Mouse (Mus musculus) embryo, embryonic 10 days (tissue): ENCODE results near the gene Ctnnd2.

Source experiments
- DNase-seq: peaks from one replicate; pipeline ENCODE4 v3.0.0-alpha.2; 2015; ENCODE audit warnings: low spot score

Gene Ctnnd2

DNA sequence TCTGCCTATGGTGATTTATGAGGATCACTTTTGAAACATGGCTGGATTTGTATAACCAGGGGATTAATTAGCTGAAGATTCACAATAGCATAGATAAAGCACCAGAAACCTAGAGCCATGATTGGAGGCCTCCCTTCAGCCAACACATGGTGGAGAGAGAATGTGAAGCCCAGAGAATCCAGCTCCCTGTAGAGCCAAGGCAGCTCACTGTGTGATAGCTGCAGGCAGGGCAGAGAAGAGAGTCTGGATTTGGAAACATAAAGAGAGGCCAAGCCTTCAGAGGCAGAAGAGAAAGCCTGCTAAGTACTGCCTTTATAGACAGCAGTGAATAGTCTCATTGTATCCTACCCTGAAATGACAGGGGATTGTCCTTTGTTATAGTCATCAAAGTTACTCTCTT, 340.7 kb downstream of the Ctnnd2 start:
- no peak for DNase-seq

DNA sequence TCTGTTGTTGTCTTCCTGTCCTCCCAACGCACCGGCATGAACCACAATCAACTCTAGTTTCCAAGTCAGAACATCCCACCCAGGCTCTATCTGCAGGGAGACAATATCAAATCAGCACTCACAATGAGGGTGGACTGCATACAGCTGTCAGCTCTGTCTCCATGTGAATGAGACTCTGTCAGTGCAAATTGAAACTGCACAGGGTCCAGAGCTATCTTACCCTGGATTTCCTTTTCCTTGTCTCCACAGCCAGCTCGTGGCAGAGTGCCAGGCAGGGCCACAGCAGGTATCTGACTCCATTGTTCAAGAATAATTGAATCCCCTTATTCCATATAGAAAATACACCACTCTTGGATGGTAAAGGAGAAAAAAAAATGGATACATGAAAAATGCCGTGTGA, 343.0 kb downstream of the Ctnnd2 start:
- DNase-seq = no peak

DNA sequence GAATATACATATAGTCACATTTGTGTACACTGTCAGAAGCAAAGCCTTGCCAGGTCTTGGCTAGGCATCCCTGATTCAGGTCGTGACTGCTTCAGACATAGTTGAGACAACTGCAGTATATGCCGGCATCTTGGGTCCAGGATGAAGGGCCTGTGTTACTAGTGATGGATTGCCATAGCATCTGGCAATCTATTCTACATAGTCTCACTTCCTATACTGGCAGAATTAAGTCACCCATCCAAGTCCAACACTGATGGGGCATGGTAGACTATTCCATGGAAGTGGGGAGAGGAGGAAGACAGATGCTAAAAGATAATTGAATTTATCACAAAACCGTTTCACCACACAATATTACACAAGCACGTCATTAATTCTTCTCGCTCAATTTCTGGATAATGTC, 369.1 kb downstream of the Ctnnd2 start:
- DNase-seq = no peak

DNA sequence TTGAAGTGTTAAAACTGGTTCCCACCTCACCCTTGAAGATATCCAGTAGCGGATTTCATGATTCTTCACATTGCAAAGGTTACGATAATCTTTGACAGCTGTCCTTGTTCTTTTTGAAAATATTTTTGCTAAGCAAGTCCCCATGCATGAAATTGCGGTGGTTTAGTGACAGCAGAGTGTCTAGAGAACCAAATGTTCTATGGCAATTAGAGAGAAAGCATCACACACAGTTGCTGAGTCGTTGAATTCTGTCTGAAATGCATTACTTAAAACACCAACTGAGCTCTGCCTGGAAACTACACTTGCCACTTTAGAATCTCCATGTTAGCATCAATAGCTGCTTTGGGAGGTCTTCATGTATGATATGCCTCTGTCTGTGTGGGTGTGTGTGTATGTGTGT, 375.9 kb downstream of the Ctnnd2 start:
- DNase-seq = no peak

DNA sequence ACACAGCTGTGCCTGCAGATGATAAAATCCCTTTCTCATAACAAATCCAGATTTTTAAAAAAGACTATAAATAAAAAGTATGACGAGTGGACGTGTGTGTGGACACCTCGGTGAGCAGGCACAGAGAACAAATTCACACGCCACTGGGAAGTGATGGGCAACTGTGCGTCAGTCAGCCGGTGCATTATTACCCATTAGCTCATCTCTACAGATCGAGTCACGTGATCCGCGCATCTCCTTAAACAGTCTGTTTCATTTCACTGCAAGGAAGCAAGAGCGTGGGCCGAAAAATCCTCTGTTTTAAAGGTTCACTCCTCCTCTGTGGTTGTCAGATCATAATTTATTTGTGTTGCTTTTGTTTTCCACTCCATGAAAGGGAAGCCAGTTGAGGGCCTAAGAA, 378.6 kb downstream of the Ctnnd2 start:
- no peak for DNase-seq

DNA sequence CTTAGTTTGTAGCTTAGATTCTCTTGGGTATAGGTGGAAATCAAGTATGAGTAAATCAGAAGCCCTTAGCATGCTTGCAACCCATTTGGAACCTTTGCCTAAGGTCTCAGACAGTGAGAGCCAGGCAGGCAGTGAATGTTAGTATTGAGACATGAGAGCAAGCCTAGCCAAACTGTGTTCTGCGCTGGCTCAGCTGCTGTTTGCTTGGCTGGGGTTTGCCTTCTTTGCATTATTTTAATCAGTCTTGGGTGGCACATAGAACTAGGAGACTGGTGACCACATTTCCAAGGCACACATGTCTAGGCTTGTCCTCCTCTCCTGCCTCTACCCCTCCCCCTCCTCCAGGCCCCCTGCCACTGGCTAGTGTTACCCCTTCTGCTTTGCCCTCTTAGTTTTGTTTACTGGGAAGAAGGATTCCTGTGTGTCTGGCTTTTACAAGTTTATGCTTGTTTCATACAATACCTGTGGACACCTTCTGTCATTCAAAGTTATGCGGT, 381.6 kb downstream of the Ctnnd2 start:
- no peak for DNase-seq

DNA sequence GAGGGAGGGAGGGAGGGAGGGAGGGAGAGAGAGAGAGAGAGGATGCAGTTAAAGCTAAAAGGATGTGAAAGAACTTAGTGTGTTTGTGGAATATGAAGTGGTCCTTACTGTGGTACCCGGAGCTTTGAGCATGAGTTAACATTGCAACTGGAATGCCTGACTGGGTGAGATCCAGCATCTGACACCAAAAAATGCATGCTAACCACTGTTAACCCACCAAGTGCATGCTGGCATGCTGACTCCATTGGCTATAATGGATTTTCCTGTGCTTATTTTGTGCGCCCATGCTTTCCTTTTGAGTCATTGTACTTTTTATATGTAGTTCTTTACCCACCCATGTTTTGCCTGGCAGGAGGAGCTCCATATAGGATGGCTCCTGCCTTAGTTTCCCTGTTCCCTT, 383.4 kb downstream of the Ctnnd2 start:
- DNase-seq = no peak

DNA sequence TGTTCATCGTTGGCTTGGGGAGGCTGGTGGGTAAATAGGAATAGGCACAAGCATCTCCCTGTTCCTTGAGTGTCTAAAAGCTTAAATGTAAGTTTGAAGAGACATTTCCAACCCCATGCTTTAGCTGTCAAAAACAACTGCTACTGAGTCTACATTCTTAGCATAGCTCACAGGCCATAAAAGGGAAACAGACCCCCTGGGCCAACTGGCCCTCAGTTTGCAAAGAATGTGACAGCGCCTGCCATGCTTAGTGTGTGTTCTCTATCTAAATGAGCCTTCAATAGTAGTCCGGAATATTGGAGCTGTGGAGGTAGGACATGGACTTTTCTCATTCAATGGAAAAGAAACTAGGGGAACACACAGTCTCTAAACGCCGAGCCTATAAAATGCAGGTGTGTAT, 390.0 kb downstream of the Ctnnd2 start:
- peak; percentile 21 for DNase-seq

DNA sequence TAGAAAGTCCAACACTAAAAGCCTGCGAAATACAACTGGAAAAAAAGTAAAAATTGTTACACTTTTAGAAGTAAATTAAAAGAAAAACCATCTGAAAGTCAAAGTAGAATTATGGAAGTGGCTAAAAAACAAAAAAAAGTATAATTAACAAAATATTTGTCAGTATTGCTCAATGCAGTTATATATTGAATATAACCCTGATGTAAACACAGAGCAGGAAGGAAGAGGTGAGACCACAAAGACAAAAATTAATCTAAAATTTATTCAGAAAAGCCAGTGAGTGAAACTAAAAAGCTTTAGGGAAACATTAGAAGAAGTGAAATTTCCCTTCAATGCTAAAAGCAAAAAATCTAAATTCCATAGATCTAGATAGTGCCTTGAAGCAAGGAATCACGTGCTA, 392.2 kb downstream of the Ctnnd2 start:
- DNase-seq = no peak

DNA sequence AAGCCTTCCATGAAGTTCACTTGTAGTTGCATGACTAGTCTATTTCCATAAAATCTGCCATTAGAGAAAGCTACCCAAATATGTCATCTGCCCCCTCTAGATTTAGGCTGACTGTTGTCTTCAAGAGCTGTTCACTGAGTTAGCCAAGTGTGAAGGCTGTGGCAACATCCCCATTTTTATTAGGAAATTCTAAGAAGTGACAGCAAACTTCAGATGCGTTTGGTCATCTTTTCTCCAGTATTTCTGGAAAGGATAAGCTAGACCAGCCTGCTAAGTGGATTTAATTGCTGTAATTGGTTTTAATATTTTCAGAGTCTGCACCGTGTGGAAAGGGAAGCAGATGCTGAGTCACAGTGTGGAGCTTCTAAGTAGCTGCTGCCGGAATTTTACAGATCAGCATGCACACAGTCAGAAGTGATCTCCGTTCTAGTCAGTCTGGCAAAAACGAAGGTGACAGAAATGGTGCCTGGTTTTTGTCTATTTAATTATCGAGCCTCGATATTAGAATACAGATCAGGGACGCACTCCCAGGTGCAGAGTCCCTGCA, 397.9 kb downstream of the Ctnnd2 start:
- no peak for DNase-seq

DNA sequence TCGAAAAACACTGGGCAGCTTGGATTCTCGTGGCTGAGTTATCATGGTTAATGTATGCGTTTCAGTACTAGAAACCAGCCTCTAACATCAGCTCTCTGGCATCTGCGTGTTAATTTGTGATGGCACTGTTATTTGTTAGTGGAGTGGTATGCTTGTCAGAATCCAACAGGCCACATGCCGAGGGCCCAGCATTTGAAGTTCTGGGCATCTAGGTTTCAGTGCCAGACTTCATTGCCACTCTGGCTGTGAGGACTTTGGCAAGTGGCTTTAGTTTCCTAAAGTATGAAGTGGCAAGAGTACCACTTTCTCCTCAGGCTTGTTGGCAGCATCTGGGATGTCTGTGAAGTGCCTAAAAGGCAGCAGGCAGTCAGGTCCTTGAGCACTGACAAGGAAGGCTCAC, 415.1 kb downstream of the Ctnnd2 start:
- DNase-seq = no peak

DNA sequence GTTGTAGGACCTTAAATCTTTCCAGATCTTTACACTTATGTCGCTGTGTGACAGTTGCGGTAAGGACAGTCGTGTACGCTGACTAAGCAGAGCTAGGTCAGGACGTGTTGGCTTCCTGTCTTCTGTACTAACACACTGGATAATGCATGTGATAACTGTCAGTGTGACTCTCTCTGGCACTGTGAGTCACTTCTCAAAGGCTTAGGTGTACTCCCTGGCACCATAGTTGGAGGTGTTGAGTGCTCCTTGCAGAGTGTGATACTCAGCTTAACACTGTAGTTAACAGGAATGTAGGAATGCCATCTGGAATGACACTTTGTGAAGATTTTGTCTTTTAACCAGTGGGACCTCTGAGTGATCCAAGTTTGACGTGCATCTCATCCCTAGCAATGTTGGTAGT, 418.5 kb downstream of the Ctnnd2 start:
- no peak for DNase-seq

DNA sequence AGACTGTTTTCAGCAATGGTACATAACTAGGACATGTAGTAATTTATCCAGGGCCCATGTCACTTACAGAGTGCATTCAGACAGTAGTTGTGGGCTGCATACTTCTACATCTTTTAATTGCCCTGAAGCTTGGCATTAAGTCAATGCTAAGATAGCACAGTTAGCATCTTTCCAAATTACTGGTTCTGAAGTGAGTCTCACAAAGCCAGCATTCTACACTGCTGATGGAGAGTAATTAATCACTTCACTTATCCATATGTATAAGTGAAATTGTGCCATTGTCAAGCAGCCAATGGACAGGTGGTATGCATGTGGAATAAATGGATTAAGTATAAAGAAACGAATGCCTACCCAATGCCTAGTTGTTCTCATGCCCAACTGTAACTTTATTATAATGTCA, 423.1 kb downstream of the Ctnnd2 start:
- DNase-seq = no peak

DNA sequence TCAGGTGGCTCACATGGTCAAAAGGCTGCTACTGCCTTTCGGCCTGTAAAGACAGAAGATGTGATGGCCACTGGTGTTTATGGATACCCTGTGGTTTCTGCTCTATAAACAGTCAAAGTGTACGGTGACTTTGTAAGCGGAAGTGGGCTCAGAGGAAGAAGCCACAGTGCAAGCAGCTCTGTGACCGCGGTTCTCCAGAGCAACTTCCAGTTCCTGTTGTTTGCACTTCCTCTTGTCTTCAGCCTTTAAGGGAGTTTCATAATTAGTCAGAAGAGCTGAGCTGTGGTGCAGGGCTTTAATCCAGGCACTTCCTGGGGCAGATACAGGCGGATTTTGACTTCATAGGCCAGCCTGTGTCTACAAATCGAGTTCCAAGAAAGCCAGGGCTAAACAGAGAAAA, 438.2 kb downstream of the Ctnnd2 start:
- DNase-seq = no peak

DNA sequence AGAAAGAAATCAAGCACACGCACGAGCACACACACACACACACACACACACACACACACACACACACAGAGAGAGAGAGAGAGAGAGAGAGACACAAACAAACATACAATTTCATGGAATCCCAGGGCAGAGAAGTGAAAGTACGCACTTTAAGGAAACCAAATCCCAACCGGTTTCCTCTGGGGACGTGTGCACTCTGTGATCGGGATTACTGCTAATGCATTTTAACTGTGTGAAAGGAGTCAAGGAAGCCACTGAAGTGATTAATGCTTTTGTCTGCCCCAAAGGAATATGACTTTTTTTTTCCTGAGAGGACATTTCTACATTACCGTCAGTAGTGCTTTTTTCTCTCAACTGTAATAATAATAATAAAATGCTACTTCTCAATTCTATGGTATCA, 443.1 kb downstream of the Ctnnd2 start:
- DNase-seq = peak; percentile 18

DNA sequence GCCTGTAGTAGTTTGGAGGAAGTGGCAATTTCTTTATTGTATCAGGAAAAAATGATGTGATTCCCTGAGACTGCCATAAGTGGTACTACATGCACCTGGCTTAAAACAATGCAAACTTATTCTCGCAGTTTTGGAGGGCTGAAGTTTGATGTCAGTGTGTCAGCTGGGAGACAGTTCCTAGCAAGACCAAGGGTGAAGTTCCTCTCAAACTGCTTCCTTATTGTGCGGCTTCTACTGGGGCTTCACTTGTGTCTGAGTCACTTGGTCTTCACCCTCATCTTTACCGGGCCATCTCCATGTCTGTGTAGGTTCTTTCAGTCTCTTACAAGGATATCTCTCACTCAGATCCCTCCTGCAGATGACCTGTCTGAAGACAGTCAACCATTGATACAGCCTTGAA, 444.5 kb downstream of the Ctnnd2 start:
- no peak for DNase-seq

DNA sequence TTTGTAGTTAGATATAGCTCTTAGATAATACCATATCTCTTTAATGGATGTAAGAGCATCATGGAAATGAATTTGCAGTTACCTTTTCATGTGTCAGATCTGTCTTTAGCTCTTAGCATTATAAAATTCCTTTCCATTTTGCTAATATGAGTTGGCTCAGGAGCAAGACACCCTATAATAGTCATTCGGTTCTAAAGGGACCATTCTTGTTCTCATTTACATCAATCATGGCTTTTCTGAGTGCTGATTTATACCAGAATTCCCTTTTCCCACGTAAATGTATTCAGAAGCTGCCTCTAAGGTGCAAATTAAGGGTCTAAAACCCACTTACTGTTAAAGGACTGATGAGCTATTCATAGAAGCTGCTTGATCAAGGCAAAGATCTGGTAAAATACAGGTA, 445.5 kb downstream of the Ctnnd2 start:
- DNase-seq = no peak

DNA sequence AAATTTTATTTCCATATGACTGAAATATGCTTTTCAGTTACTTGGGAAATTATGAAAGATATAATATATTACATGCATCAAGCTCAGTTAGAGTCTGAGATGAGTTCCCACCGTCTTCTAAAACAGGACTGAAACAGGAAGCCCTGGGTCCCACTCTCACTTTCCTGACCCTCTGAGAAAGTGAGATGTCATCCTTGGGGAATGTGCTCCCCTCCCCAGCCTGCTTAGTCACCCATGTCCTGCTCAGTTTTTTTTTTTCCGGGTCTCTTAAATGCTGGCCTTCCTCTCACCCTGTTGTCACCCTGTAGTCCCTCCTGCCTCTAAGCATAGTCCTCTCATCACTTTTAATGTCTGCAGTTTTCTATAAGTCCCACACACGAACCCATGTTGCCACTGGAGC, 456.1 kb downstream of the Ctnnd2 start:
- peak; percentile 16 for DNase-seq

DNA sequence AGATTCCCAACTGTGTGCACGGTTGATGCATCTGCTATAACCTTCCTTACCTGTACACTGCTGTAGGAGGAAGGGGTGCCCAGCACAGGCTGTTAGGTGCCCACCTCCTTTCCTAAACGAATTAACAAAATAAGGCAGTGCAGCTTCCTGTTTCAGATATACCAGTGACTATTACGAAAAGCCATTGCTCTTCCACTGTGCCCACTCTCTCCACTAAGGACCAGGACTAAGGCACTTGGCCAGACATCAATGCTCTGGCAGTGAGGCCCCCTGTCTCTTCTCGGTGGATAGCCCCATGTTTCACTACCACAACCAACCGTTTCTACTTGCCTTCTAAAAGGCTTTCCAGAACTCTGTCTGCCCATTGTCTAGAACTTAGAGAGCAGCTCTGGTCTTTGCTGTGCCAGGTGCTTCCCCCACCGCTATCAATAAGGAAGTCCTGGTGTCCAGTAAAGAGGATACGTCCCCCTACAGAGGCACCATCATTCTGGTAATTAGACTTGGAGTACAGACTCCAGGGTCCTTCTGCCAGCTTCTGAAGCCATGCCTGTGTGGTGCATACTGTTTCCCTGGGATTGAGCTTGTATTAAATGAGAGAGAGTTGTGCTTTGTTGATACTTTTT, 459.8 kb downstream of the Ctnnd2 start:
- no peak for DNase-seq

DNA sequence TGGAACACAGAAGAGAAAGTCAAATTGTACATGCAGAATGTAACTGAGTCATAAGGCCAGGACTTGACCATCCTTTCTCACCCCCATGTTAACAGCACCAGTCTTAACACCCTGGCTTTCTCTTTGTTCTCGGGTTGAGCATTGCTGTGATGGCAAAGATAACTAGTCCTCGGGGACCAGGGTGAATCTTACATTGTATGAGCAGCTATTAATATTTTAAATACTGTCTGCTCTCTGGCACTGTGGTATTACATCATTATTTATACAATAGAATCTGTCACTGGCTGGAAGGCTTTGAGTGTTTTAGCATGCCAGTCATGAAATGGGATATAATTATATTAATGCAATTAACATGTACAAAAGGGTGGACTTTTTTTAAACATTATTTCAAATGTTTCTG, 461.5 kb downstream of the Ctnnd2 start:
- DNase-seq = no peak

DNA sequence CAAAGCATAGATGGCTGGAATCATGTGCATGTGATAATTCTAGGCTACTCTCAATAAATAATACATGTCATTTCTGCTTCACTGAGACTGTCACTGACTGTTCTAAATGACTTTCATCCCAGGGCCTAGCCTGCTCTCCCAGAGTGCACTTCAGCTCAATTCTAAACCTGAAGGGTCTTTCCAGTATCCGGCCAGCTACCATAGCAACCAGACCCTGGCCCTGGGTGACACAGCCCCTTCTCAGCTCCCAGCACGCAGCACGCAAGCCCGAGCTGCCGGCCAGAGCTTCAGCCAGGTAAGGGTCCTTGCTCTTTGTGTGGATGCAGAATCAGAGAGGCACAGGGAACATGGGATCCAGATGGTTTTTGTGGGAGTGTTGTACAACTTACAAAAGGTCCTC, 462.1 kb downstream of the Ctnnd2 start:
- peak; percentile 43 for DNase-seq

DNA sequence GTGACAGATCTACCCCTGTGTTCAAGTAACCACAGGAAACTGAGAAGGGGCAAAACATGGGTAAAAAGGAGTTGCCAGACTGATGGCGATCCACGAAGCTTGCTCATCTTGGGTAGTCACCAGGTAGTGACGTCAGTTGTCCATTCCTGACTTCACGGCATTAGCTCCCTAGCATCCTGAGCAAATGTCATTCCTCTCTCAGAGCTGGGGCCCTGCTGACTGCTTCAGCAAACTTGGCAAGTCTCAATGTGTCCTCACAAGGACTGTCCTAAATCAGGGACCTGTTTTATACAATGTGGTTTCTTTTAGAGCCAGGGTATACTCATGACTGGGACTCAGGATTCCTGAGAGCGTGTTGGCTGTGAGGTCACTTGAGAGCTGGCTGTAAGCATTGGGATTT, 468.3 kb downstream of the Ctnnd2 start:
- no peak for DNase-seq

DNA sequence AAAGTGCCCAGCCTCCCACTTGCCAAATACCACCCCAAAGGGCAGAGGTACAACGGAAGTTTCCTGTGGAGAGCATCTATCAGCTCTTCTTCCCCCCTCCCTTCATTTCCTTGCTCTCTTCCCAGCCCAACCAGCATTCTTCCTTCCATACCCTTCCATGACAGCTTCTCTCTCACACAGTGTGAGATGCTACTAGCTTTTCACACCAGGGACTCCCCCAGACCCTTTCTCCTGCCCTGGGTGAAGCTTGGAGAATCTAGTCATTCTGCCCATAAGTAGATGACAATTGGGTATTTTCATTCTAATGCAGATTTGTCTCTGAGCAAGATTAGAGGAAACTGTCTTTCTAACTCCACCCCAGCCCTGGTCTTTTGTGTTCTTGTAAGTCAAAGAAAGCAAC, 473.3 kb downstream of the Ctnnd2 start:
- no peak for DNase-seq
